Mouse (Mus musculus) embryonic facial prominence, embryonic 12.5 days (tissue): ENCODE measurements around the gene Blvra. TPM values are rescaled to one million over a fixed set of nuclear protein-coding genes. Genes with fewer than 3 reads are reported as not detected.

Experiments used
- microRNA-seq: library from miRNA; unstranded; fragments of <30 nt; microRNA quantifications from one replicate; pipeline ENCODE4, GENCODE M21; 2017
- polyA plus RNA-seq: library from polyadenylated mRNA; unstranded; fragments of >200 nt; fragmentation: Nextera tagmentation; extraction: Ambion mirVana; gene quantifications from 2 replicates; pipeline ENCODE4 v1.2.1, GENCODE M21; 2016

Gene Blvra
- polyA plus RNA-seq, 1 experiment from 2014 or later = 42.0 TPM

Small RNA genes lying within 50 kb of the gene (microRNA-seq; reads per million reads assigned to microRNA genes)
- not detected for gene Gm24081

Other genes with a start within 250 kb of the Blvra start
- gene Trpm7, start 194.4 kb upstream of the Blvra start, polyA plus RNA-seq = 54.4 and 55.4 TPM in 2 replicates
- gene Sppl2a, start 137.4 kb upstream of the Blvra start, polyA plus RNA-seq = 41.4 and 47.1 TPM in 2 replicates
- gene Ap4e1, start 61.9 kb upstream of the Blvra start, polyA plus RNA-seq = 13.4 and 13.7 TPM in 2 replicates
- gene Ncaph, start 63.3 kb downstream of the Blvra start, polyA plus RNA-seq = 91.3 and 96.2 TPM in 2 replicates
- gene Itpripl1, start 72.8 kb downstream of the Blvra start, polyA plus RNA-seq = 18.8 and 22.1 TPM in 2 replicates
- gene 1810024B03Rik, start 137.6 kb downstream of the Blvra start, polyA plus RNA-seq = 2.4 and 2.9 TPM in 2 replicates
- gene Snrnp200, start 137.7 kb downstream of the Blvra start, polyA plus RNA-seq = 88.2 and 89.1 TPM in 2 replicates
- gene Ciao1, start 177.2 kb downstream of the Blvra start, polyA plus RNA-seq = 55.7 and 57.1 TPM in 2 replicates
- 28.1 and 31.3 TPM in 2 replicates for gene Tmem127, start 177.2 kb downstream of the Blvra start, polyA plus RNA-seq
- gene Stard7, start 199.6 kb downstream of the Blvra start, polyA plus RNA-seq = 82.5 and 87.3 TPM in 2 replicates